Mouse (Mus musculus) spleen, postnatal 36 days (tissue): ENCODE data around the gene D5Ertd579e.

Experiments used
- DNase-seq, 2 experiments: peaks; one replicate each; pipeline ENCODE4 v3.0.0; 2022; ENCODE audit warnings: low spot score in 2 of 2, mixed read lengths in 1 of 2

The D5Ertd579e gene

DNA sequence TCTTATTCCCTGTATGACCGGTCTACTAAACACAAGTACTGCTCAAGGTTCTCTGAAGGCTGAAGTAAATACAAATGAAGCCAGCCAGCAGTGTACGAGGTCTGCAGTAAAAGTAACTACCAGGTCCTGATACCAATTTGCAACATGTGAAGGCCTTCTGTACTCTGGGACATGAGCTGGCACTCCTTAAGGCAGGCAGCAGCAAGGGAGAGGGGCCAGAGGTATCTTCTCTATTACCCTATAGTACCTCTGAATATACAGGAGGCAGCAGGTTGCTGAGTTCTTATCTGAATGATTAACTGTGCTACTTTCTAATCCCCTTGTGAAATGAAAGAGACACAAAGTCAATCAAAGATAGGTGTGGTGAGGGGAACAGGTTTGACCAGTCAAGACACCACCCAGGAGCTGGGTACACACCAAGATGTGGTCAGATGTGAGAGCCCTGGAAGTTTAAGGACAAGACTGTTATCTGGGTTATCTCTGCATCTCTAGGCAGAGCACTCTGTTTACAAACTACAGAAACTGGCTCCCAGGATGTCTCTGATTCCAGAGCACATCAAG is 86.8 kb downstream of the D5Ertd579e start:
- DNase-seq: no peak

DNA sequence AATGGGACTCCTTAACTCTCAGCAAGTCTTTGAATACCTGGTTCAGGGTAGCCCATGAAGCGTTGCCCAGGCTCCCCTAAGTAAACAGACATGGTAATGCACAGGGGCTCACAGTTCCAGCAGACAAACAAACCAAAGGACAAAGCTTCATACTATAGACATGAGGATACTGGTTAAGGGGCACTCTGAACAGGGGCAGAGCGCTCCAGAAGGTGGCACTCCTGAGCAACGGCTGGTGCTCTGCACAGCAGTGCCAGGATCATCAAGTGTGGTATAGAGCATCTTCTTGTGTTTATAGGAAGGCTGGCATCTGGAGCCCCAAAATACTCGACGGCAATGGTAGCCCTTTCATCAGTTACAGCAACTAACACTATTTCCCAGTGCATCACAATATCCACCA is 92.8 kb downstream of the D5Ertd579e start:
- DNase-seq: peak; percentile 32 to 40

DNA sequence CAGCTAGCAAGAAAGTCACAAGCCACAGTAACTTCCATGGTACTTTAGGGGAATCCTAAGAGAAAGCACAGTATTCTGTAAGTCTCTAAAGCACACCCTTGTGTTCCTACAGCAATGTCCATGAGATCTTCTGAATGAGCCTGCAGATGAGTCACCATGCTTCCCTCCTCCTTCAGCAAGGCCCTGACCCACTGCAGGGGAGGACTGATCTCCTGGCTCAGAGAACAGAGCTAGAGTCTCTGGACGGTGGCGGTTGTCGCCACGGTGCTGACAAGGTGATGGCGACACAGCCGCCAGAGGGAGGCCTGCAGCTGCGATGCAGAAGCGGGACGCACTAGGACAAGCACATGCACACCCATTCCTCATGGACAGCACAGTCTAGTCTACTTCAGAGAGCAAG is 93.8 kb downstream of the D5Ertd579e start:
- DNase-seq: no peak

DNA sequence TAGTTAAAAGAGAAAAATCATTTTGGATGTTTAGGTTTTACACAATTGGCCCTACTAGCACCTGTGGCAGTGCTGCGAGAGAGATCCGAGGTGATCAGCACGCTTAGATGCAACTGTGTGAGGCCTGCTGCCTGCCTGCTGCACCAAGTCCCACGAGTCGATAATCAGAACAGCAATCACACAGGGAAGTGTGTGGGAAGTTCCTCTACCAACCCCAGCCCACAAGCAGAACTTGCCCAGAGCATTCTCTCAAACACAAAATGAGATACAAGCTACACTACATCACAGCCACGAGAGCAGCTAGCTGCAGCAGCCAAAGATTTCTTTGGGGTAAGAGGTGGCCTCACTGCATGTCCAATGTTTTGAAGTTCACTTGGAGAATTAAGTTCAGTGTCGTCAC is 94.3 kb downstream of the D5Ertd579e start:
- DNase-seq: no peak

DNA sequence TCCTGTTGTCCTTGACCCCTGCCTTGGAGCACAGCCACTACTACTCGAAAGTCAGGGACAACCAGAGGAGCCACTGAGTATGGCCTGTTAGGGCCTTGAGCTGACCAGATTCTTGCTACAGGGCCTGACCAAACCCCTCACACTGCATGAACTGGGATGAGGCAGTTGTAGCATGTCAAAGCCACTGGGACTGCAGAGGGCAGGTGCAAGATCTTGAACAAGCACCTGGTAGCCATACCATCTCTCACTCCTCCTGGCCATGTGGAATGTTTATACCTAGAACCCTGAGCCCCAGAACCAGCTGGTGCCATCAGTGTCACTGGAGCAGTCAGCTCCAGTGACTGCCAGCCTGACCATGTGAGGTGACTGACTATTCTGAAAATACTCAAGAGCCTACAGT is 96.9 kb downstream of the D5Ertd579e start:
- DNase-seq: no peak

DNA sequence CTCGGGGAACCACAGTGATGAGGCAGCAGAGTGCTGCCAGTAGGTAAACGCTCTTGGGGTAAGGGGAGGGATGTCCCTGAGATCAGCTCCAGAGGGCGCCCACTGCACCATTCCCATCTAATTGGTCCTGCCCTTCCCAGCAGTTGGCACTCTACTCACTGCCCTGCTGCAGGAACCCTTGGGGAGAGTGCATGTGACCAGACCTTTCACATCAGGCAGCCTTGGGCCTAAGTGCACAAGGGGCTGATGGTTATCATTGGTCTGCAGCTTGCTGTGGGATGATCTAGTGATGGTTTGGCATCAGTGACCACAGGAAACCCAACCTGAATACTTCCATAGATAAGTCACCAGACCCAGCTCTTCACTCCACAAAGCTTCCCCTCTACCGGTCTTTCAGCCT is 98.2 kb downstream of the D5Ertd579e start:
- no peak for DNase-seq

DNA sequence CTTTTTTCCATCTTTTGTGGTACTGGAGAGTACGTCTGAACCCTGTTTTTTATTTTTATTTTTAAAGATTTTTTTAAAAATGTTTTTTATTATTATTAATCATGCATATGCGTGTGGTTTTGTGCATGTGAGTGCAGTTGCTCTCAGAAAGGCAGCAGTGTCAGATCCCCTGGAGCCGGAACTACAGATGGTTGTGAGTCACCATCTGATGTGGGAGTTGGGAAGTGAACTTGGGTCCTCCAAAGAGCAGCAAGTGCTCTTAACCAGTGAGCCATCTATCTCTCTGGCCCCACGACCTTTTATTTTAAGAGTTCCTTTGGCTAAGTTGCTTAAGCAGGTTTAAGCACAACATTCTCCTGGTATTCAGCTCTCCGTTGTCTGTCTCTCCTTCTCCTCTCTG is 99.6 kb downstream of the D5Ertd579e start:
- DNase-seq: no peak

DNA sequence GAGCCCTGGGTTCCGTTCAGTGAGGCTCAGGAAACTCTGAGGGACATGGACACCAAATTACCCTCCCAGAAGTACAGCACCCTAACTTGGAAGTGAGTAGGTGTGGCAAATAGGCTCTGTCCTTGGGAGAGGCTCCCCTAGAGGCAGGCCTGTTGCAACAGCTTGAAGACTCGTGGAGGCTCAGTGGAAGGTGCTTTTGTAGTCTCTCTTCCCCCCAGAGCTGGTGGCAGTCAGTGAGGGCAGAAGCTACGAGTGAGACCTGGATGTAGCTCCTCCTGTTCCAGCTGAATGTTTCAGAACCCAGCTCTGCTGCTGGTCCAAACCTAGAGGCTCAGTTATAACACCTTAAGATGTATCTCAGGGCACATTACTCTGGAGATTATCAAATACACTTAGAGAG is 100.7 kb downstream of the D5Ertd579e start:
- DNase-seq: no peak

DNA sequence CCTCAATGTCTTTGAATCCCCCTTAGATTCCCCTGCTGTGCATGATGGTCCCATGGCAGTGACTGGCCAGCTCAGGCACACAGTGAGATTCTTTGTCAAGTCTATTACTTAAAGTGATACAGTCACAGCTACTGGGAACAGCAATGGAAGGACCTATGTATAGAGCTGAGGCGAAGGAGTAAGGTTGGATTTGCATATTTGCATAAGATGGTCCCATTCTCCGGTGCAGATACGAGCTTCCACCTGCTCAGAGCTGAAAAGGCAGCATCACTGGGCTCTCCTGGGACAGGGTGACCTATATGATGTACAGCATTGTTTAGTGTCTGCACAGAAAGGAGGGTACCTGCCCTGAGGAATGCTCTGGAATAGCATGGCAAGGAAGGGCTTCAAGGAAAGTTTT is 101.5 kb downstream of the D5Ertd579e start:
- DNase-seq: no peak

DNA sequence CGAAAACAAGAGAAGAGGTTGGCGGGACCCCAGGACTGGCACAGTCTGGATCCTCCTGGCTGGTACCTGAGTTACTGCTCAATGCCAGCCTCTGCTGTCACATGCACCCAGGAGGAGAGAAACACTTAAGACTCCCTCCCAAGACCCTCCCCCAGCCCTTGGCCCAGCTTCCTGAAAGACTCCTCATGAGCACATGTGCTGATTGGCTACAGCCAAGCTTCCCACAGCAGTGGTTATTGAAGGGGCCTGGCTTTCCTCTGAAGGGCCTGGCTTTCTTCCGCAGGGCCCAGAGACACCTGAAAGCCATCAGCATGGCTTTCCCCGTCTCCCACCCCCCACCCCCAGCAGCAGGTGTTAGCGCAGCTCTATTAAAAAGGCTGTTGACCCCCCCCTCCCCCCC is 102.6 kb downstream of the D5Ertd579e start, which contains the start of gene Tbc1d14:
Tbc1d14 (minus strand) TSS at position 101 of the 400 bp plus-strand sequence.
- DNase-seq: no peak

DNA sequence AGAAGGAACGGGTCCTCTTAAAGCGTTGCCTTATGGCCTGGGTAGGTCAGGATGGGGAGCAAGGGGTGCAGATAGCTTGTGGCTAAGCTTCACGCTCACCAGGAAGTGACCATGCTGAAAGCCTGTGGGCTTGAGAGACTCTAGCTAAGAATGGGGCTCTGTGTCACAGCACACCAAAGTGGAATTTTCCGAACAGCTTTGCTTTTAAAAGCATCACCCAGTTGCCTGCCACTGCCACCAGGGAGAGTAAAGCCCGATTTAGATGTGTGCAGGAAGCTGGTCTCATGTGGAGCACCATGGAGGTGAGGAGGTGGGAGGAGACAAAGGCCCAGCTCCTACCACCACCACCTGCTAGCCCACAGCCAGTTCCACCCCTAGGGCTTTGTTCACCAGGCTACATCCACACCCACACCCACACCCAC is 105.3 kb downstream of the D5Ertd579e start:
- no peak for DNase-seq

DNA sequence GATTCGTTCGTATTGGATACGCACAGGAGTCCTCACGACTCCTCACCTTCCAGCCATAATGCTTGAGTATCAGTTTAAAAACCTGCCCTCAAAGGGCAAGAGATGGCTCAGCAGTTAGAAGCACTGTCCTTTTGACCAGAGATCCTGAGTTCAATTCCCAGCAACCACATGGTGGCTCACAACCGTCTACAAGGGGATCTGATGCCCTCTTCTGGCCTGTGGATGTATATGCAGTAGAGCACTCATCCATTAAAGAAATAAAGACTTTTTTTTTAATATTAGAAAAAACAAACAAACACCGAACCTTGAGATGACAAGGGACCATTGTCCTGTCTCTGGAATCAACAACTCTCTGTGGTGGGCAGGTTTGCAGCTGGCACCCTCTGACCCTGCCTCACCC is 111.5 kb downstream of the D5Ertd579e start:
- no peak for DNase-seq

DNA sequence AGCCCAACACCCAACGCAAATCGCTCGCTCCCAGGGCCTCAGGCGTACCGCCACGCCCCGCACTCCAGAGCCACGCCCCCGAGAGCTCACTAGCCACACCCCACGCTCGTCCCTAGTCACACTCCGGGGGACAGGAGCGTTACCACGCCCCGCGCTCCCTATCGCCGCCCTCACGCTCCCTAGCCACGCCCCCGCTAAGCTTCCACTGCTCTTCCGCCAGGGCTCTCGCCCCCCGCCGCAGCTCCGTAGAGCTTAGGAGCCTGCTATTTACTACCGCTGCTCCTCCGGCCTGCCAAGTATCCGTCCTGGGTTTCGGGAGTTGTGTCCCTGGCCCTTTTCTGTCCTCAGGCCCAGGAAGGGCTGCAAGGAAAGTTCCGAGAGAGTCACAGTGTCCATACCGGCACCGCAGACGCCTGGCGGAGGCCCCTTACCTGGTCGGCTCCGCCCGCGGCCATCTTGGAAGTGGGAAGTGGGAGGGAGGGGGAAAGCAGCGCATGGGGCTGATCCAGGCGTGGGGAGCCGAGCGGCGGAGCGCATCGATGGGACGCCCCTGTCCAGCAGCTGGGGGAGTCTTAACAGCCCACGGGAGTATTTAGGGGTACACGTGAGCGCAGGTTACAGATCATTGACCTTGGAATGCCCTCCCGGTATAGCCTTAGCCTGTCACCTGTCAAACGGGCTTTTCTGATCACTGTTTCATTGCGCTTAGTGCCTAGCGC is 113.7 kb downstream of the D5Ertd579e start:
- peak; percentile 100 for DNase-seq

DNA sequence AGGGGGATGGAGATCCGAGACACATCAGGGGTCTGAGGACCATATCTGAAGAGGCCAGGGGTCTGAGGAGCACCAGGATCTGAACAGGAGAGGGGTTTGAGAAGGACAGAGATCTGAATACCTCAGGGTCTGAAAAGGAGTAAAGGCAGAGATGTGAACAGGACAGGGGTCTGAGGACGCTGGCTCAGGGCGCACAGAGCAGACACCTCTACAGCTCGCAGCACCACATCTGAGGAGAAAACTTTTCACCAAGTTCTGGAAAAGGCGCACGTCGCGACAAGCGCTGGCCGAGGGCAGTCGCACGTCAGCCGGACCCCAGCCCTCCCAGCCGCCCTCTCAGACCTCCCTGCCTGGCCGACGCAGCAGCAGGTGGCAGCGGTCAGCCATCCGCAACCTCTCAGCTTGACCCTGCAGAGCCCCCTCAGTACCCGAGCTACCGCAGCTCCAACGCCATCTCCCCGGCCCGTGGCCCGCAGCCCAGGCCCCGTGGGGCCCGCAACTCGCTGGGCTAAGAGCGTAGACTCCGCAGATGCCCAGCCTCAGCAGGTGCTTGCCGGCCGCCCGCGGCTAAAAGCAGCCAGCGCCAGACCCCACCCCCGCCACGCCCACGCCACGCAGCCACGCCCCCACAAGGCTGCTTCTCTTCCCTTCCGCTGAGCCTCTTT is 114.4 kb downstream of the D5Ertd579e start:
- no peak for DNase-seq

DNA sequence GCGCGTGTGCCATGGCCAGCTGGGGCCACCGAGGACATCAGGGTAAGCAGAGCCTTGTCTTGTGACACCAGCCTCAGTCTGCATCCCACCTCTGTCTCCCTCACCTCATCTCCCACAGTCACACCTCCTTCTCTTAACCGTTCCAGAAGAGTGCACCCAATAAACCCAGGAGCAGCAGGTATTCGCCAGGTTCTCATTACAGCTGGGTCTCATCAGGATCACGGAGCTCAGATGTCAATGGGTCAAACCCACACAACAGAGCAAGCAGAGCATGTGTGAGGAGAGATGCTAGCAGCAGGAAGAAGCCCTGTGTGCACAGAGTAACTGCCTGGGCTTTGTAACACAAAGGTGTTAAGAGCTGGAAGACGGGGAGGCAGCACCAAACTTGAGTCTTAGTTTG is 115.9 kb downstream of the D5Ertd579e start:
- no peak for DNase-seq

DNA sequence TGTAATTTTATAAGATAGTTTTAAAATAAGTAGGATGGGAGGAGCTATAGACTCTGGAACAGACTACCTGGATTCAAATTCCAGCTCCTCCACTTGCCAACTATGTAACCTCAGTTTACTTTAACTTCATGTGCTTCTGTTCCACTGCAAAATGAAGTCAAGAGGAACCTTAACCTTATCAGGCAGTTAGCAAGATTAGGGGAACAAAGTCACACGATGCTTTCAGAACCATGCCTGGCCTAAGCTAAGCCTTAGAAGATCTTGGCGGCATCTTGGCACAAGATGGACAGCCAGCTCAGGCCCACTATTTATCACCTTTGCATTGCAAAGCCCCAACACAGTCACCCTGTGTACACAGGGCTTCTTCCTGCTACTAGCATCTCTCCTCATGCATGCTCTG is 116.8 kb downstream of the D5Ertd579e start:
- no peak for DNase-seq

DNA sequence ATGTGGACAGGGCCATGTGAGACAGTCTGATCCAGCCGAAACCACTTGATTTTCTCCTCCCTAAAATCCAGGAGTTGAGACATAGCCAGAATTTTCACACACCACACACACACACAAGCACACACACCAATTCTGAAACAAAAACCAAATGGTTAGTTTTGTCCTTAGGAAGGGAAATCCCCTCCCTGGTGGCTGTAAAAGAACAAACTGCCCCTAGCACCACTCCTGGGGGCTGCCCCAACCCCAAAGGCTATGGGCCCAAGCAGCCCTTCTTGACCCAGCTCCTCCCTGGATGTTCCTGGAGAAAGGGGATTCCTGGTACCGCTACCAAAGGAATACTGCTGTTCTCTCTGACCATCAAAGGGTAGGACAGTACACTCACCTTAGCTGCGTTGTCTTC is 119.4 kb downstream of the D5Ertd579e start:
- DNase-seq: no peak

DNA sequence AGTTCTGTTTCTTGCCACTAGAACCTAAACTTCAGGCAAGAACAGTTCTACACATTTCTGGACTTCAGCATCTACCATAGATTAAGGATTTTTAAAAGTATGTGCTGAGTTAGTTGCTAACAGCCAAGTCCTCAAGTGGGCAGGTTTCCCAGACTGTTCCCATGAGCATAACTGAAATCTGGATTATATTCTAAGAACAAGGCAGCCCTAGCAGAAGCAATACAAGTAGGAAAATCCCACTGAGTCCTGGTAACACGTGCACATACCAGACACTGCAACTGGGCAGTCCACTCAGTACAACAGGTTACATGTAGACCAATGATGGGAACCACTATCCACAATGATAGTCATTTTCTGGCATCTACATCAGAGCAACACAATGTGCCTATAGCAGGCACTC is 120.1 kb downstream of the D5Ertd579e start:
- no peak for DNase-seq

DNA sequence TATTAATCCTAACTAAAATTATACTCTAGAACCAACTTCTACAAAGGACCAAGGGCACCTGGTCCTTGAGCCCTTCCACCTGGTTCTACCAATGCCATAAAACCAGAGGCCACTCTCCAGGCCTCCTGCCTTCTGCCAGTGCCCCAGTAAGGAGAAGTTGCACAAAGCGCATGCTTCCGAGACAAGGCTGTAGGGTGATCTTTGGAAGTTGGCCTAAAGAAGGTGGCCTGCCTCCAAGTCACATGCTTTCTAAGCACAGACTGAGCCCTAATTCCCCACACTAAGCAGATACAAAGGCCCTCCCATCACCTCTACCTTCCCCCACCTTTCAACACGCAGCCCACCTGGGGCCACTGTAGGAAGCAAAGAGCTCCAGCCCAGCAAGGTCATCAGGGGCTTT is 120.6 kb downstream of the D5Ertd579e start:
- DNase-seq: no peak

DNA sequence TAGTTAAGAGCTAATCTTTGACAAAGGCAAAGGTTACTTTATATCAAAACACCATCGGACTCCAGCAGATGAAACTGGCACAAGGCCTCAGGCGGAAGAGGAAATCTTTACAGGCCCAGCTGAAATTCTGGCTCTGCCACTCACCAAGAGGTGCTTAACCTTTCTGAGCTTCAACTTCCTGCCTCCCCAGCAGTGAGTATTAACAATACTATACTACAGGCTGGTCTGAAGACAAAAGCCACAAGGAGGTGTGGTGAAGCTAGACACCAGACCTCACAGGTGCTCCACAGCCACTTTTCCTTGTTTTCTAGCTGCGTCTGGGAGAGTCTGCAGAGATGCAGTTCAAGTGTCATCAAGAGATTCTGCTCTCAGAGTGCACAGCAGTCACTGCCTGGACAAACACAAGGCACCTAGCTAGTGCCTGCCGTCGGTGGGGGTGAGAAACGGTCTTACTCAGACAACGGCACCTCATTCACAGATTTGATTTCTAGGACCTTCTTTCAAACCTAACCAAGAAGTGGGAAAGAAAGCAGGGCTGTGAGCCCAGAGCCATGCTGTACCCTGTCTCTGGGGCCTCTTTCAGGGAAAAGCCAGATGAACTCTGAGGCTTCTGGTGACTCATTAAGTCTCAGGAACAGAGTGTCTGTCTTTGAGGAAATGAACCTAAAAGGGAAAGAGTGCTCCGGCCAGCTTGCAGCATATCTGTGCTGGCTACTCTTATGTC is 121.5 kb downstream of the D5Ertd579e start:
- DNase-seq: peak; percentile 47 to 50

DNA sequence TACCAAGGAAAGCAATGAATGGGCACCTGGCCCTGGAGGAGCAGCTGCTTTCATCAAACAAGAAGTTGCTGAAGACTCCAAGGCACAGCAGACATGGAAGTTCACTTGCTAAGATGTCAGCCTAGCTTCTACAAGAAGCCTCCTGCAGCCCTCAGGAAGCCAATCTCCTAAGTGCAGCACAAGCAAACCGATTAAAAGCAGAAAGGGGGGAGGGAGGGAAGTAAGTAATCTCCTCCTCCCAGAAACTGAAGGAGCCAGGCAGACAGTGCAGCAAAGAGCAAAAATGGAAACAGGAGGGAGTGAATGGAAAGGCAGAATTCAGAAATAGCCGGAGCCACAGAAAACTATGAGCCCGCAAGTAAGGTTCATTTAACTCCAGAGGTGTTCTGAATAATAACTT is 122.5 kb downstream of the D5Ertd579e start:
- DNase-seq: no peak

DNA sequence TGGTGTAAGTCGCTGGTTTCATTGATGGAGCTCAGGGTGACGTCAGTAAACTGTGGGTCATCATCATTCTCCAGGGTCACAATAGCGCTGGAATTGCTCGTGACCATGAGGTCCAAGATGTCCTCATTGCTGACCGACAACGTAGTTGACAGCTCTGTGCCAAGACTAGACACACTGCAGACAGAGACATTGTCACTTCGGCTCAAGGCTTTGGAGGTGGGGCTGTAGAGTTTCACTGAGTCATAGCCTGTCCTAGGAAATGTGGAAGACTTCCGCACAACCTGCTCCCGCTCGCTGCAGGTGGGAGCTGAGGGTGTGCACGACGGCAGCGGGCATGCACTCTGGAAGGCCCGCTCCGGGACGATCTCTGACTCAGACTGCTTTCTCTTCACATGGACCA is 124.5 kb downstream of the D5Ertd579e start:
- DNase-seq: no peak
